Mouse (Mus musculus) fat pad, adult 2 months (tissue): ENCODE results near the gene Methig1.
"Not testable (repeated sequence)": the region's sequence is repeated elsewhere in the genome, so short reads cannot be mapped to it uniquely, and the experiment has no call there.

ENCODE experiments used
- DNase-seq: peaks from one replicate; pipeline ENCODE4 v3.0.0-alpha.2; 2011; ENCODE audit warnings: low read depth, low spot score; ENCODE audit errors: extremely low read depth

The Methig1 gene

GRCm38 (mm10) chr15:100352711-100353250 lies at the start of gene Methig1, which contains the start of gene Mettl7a2:
Gene Methig1 (plus strand): TSS chr15:100353149.
Gene Mettl7a2 (plus strand): TSS chr15:100353200.
- DNase-seq: no peak

- no peak for DNase-seq
These were observed 49.4 kb upstream of the Methig1 start for GRCm38 (mm10) chr15:100303428-100304018.

- no peak for DNase-seq
These were observed 48.6 kb upstream of the Methig1 start, which contains the start of gene Mettl7a1 for GRCm38 (mm10) chr15:100304019-100304991. Gene Mettl7a1 (plus strand): TSS chr15:100304140.

DNA sequence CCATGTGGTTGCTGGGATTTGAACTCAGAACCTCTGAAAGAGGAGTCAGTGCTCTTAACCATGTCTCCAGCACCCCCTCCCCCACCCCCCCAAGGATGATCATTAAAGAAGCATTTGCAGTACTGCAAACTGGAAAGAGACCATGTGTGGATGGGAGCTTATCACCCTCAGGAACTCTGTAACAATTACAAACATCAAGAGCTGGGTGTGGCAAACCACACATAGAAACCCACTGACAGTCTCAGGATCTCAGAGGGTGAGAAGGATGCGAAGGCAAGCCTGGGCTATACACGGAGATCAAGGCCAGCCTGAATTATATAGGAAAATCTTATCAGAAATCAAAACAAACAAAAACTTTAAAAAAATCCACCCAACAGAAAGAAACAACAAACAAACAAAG lies 46.7 kb upstream of the Methig1 start:
- no peak for DNase-seq

DNA sequence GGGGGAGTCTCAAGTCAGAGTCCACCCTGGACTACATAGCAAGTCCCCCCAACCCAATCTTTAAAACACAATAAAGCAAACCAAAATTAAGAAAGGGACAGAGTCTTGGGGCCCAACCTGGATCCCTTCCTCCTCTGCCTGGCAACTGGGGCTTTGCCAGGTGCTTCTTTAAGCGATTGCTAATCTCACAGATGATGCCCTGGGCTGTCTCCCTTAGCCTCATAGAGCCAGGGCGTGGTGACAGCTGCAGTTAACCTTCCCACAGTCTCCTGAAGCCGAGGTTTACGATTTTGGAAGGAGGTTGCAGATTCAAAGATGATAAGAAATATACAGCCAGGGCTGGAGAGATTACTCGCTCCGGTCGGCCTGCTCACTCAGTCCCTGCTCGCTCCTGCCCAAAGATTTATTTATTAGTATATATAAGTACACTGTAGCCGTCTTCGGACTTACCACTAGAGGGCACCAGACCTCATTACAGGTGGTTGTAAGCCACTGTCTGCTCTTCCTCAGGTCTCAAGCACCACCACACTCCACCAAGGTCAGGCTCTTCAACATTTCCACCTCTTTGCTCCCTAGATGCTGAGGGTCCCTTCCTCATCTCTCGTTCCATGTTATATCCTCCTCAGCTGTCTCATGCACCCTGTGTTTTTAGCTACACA lies 45.4 kb upstream of the Methig1 start:
- not testable (repeated sequence) for DNase-seq

DNA sequence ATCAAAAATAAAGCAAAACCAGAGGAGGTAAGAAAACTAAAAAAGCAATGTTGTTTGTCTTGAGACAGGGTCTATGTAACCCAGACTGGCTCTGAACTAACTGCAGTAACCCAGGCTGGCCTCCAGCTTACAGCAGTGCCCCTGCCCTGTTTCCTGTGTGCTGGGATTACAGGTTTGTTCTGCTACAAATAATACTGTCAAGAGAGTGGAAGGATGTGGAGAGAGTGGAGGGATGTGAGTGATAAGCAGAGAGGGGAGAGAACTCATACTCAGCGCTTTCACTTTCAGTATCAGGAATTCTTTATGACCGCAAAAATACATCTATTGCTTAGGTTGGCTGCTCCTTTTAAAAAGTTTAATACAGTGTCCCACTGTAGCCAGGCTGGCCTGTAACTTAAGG lies 40.6 kb upstream of the Methig1 start:
- DNase-seq: no peak

DNA sequence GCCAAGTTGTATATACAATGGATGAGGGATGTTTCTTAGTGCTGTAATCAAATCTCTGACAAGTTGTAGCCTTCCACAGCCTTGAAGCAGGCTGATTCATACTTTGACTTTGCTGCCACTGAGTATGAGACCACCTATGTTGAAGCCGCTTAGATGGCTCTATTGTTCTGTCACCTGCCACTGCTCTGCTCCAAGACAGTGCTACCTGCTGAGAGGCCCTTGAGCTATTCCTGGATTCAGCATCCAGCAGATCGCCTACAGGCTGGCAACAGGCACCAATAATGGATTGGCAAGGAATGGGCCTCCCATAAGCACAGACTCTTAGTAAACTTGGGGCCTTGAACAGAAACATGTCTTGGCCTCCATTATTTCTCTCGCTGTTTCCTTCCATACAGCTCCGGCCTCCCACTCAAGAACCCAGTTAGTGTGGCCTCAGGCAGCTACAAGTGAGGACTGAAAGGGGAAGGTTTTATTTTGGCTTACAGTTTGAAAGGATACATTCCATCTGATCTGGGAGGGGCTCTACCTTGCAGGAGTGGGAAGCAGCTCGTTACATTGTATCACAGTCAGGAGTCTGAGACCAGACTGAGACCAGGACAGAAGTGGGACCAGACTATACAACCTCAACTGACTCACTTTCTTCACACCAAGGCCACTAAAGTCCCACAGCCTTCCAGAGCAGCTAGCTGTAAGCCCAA lies 38.4 kb upstream of the Methig1 start:
- no peak for DNase-seq

GRCm38 (mm10) chr15:100318014-100318671 lies 34.8 kb upstream of the Methig1 start:
- DNase-seq: peak; percentile 58

GRCm38 (mm10) chr15:100319884-100320283 lies 33.1 kb upstream of the Methig1 start:
- no peak for DNase-seq

- DNase-seq: peak; percentile 82
These were observed 32.5 kb upstream of the Methig1 start for GRCm38 (mm10) chr15:100320295-100320905.

- DNase-seq: peak; percentile 91
These were observed 31.8 kb upstream of the Methig1 start for GRCm38 (mm10) chr15:100321134-100321533.

GRCm38 (mm10) chr15:100324021-100324591 lies 28.8 kb upstream of the Methig1 start:
- DNase-seq: no peak

DNA sequence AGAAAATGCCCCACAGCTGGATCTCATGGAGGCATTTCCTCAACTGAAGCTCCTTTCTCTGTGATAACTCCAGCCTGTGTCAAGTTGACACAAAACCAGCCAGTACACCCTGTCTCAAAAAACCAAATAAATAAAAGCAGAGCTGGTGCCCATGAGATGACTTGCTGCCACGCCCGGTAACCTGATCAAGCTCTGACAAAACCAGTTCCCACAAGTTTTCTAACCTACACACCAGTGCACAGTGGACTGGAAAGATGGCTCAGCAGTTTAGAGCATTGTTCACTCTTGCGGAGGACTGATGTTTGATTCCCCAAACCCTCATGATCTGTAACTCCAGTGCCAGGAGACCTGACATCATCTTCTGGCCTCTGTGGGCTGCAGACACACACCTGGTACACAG lies 27.7 kb upstream of the Methig1 start:
- DNase-seq: no peak

DNA sequence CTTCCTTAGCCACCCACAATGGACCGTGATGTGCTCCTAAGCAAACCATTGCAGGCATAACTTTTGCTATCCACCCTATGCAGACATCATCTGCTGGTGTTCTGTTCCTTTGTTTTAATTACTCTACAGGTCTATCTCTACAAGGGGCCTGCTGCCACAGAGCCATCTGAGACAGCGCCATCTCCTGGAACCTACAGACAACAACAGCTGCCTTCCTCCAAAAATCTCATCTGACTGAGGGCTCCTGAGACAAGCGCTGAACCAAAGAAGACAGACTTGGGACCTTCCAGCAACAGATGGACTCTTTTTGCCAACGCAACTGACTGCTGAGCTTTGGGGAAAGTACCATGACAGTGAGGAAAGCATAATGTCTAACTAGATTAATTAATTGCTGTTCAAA lies 24.9 kb upstream of the Methig1 start:
- not testable (repeated sequence) for DNase-seq

- not testable (repeated sequence) for DNase-seq
These were observed 23.6 kb upstream of the Methig1 start for GRCm38 (mm10) chr15:100329336-100329735.

- no peak for DNase-seq
These were observed 22.2 kb upstream of the Methig1 start for GRCm38 (mm10) chr15:100330739-100331138.

DNA sequence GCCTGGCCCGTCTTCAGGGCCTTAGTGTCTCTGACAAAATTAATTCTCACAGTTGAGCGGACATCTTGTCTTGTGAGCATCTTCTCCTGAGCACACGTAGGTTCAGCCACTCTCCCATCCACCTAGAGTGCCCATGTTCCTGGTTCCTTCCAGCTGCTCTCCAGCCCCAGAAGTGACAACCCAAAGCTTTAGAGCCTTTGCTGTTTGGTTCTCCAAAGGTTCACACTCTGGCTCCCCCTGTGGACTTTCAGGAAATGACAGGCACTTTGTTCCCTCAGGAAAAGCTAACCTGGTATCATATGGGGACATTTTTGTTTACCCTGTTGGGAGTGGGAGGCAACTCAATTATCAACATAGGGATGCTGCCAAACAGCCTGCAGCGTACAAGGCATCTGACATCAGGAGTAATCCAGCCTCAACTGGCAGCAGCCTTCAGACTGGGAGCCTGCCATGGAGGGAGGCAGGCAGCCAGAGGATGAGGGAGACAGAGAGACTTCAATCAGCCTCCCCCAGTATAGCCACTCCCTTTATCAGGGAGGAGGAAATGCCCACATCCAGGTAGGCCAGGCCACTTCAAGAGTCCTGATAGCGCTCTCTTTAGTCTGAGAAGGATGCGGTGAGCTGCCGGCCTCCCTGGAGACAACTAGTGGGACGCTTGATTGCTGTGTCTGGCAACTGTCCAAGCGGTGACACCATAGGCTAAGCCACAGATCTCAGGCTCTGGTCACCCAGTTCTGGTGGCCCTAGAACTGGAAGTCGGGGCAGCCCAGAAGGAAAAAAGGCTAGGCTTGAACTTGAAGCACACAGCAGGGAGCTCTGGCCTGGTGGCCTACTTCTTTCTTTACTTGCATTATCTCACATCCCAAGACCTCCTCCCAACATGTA lies 20.6 kb upstream of the Methig1 start:
- not testable (repeated sequence) for DNase-seq

GRCm38 (mm10) chr15:100334629-100335028 lies 18.3 kb upstream of the Methig1 start, which contains the start of gene Mettl7a3:
Gene Mettl7a3 (plus strand): TSS chr15:100334929.
- no peak for DNase-seq
